Mouse (Mus musculus): ENCODE data around the gene Enthd1. TPM values are rescaled to one million over a fixed set of nuclear protein-coding genes. Genes with fewer than 3 reads are reported as not detected.

Gene Enthd1
- polyA plus RNA-seq, 1 experiment, result 0.09 TPM

DNA sequence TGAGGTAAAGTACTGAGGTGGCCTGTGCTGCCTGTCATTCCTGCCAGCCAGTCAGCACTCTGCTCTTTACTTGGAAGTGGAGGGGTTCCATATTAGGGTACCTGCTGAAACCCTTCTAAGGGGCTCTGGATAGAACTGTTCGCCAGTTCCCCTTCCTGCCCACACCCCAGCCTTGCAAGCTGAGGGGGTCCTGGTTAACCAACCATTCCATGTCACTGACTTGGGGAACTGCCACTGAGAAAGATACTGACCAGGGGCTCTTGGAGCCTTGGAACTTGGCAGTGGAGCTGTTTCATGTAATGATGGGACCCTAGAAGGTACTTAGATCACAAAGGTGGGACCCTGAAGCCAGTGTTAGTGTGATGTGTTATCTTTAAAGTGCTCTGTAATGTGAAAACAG, 5.3 kb upstream of the Enthd1 start:
- no peak overlapping the region for H3K4me3 ChIP-seq (ENCODE audit: control insufficient read depth, insufficient read depth, low read length)
- no peak for DNase-seq
- peak overlapping the region; percentile 85 for H3K27ac ChIP-seq (ENCODE audit: control insufficient read depth, insufficient read depth, low read length)
- TF ChIP-seq CTCF (IDR thresholded peaks at IDR 0.05; ENCODE audit: borderline replicate concordance, control insufficient read depth, extremely low read depth, insufficient read depth, low read length, poor library complexity), result no peak
- TF ChIP-seq POLR2A (IDR thresholded peaks at IDR 0.05; ENCODE audit: control insufficient read depth, extremely low read depth, insufficient read depth, low read length, poor library complexity), result no peak
- peaks cover 49% of the 10 kb centered on the region for H3K4me1 ChIP-seq (replicated peaks; ENCODE audit: control insufficient read depth, insufficient read depth, low read length)
- WGBS, result 68% methylated on average over 1 of the region's 1 CpGs
- H3K36me3 ChIP-seq (ENCODE audit: control insufficient read depth, insufficient read depth, low read length), result peaks cover 4% of the 10 kb centered on the region; the same call in 1 of the 2 replicates
- H3K27me3 ChIP-seq (ENCODE audit: control insufficient read depth, insufficient read depth, low read length), result no peaks in the 10 kb centered on the region

DNA sequence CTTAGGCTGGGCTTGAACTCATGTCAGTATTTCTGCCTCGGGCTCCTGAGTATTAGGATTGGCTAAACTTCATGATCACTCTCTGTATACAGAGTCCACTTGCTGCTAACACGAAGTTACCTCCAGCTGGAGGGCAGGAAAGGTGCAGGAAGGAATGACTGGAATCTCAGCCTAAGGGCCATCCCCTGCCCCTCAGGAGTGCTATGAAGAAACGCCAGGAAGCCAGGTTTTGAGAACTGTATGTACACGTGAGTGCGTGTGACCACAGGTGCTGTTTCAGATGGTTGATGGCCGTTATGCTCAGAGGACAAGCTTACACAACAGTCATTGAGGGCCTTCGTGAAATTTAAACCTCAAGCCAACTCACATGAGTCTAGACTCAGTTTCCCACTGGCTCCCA, 4.2 kb upstream of the Enthd1 start:
- Histone ChIP-seq H3K36me3 (ENCODE audit: control insufficient read depth, insufficient read depth, low read length) (no peaks in the 10 kb centered on the region), H3K27ac (ENCODE audit: control insufficient read depth, insufficient read depth, low read length) (no peak overlapping the region), H3K27me3 (ENCODE audit: control insufficient read depth, insufficient read depth, low read length) (no peaks in the 10 kb centered on the region), H3K4me3 (ENCODE audit: control insufficient read depth, insufficient read depth, low read length) (no peak overlapping the region), H3K4me1 (replicated peaks; ENCODE audit: control insufficient read depth, insufficient read depth, low read length) (peaks cover 48% of the 10 kb centered on the region)
- DNase-seq, result no peak
- WGBS, result 41% methylated on average over 7 of the region's 7 CpGs
- TF ChIP-seq CTCF (IDR thresholded peaks at IDR 0.05; ENCODE audit: borderline replicate concordance, control insufficient read depth, extremely low read depth, insufficient read depth, low read length, poor library complexity), result no peak
- TF ChIP-seq POLR2A (IDR thresholded peaks at IDR 0.05; ENCODE audit: control insufficient read depth, extremely low read depth, insufficient read depth, low read length, poor library complexity), result no peak

DNA sequence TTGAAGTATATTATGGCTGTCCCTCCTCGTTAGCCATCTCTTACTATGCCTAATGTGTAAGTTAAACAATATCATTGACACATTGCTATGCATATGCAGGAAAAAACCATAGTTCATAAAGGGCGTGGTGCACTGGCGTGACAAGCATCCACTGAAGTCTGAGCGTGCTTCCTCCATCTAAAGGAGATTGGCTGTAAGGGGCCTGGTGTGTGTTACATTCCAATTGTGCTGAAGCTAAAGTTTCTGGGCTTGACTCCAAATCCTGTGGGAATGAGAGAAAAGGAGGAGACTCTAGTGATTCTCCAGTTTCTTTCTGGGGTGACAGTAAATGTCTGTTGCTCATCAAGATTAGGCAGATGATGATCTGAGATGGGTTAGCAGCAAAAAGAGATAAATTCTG, 2.8 kb upstream of the Enthd1 start:
- H3K4me1 ChIP-seq (replicated peaks; ENCODE audit: control insufficient read depth, insufficient read depth, low read length), result peaks cover 48% of the 10 kb centered on the region
- WGBS, result 81% methylated on average over 4 of the region's 4 CpGs
- no peaks in the 10 kb centered on the region for H3K36me3 ChIP-seq (ENCODE audit: control insufficient read depth, insufficient read depth, low read length)
- peak overlapping the region; percentile 86 for H3K27ac ChIP-seq (ENCODE audit: control insufficient read depth, insufficient read depth, low read length)
- TF ChIP-seq CTCF (IDR thresholded peaks at IDR 0.05; ENCODE audit: borderline replicate concordance, control insufficient read depth, extremely low read depth, insufficient read depth, low read length, poor library complexity) (no peak), POLR2A (IDR thresholded peaks at IDR 0.05; ENCODE audit: control insufficient read depth, extremely low read depth, insufficient read depth, low read length, poor library complexity) (no peak)
- H3K27me3 ChIP-seq (ENCODE audit: control insufficient read depth, insufficient read depth, low read length), result no peaks in the 10 kb centered on the region
- H3K4me3 ChIP-seq (ENCODE audit: control insufficient read depth, insufficient read depth, low read length), result no peak overlapping the region
- no peak for DNase-seq

DNA sequence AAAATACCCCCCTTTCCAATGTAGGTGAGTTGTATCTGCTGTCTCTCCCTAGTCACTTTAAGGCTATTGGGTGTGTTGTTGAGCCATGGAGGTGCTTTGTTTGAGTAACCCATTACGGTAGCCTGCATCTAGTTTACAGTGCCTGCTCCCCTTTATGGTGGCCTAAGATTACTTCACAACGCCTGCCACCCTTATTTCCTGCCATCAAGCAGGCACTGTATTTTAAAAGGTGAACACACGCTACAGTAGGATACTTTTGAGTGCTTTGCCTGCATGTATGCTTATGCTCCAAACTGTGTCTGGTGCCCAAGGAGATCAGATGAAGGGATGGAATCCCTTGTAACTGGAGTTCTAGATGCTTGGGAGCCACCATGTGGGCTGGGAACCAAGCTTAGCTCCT, 2.2 kb upstream of the Enthd1 start:
- WGBS, result 21% methylated on average over 3 of the region's 3 CpGs
- DNase-seq, result peak; percentile 43

DNA sequence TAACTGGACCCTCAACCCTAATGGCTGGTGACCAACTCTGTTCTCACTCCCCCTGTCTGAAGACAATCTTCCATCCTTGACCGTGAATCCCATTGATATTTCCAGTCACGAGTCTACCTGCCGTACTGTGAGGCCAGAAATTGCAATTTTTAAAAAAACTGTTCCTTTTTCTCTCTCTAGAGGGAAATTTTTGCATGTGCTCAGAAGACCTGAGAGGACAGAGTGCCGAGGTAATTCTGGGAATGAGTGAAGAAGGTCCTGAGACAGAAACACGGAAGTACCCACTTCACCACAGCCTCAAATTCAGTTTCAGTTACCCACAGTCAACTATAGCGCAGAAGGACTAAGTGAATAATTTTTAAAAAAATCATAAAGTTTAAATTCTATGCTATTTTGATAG, 1.7 kb upstream of the Enthd1 start:
- TF ChIP-seq POLR2A (IDR thresholded peaks at IDR 0.05; ENCODE audit: control insufficient read depth, extremely low read depth, insufficient read depth, low read length, poor library complexity), result no peak
- no peak for TF ChIP-seq CTCF (IDR thresholded peaks at IDR 0.05; ENCODE audit: borderline replicate concordance, control insufficient read depth, extremely low read depth, insufficient read depth, low read length, poor library complexity)
- Histone ChIP-seq H3K4me3 (ENCODE audit: control insufficient read depth, insufficient read depth, low read length) (no peak overlapping the region), H3K27me3 (ENCODE audit: control insufficient read depth, insufficient read depth, low read length) (no peaks in the 10 kb centered on the region), H3K4me1 (replicated peaks; ENCODE audit: control insufficient read depth, insufficient read depth, low read length) (peaks cover 50% of the 10 kb centered on the region), H3K36me3 (ENCODE audit: control insufficient read depth, insufficient read depth, low read length) (no peaks in the 10 kb centered on the region), H3K27ac (ENCODE audit: control insufficient read depth, insufficient read depth, low read length) (no peak overlapping the region; the same call in 1 of the 2 replicates)
- no peak for DNase-seq
- 40% methylated on average over 6 of the region's 6 CpGs for WGBS

More for the DNA sequence above, 2.2 kb upstream of the Enthd1 start:
- Histone ChIP-seq H3K4me1 (replicated peaks; ENCODE audit: control insufficient read depth, insufficient read depth, low read length) (peaks cover 51% of the 10 kb centered on the region), H3K27me3 (ENCODE audit: control insufficient read depth, insufficient read depth, low read length) (no peaks in the 10 kb centered on the region), H3K27ac (ENCODE audit: control insufficient read depth, insufficient read depth, low read length) (peak overlapping the region; percentile 86), H3K4me3 (ENCODE audit: control insufficient read depth, insufficient read depth, low read length) (no peak overlapping the region), H3K36me3 (ENCODE audit: control insufficient read depth, insufficient read depth, low read length) (no peaks in the 10 kb centered on the region)
- no peak for TF ChIP-seq POLR2A (IDR thresholded peaks at IDR 0.05; ENCODE audit: control insufficient read depth, extremely low read depth, insufficient read depth, low read length, poor library complexity)
- no peak for TF ChIP-seq CTCF (IDR thresholded peaks at IDR 0.05; ENCODE audit: borderline replicate concordance, control insufficient read depth, extremely low read depth, insufficient read depth, low read length, poor library complexity)

DNA sequence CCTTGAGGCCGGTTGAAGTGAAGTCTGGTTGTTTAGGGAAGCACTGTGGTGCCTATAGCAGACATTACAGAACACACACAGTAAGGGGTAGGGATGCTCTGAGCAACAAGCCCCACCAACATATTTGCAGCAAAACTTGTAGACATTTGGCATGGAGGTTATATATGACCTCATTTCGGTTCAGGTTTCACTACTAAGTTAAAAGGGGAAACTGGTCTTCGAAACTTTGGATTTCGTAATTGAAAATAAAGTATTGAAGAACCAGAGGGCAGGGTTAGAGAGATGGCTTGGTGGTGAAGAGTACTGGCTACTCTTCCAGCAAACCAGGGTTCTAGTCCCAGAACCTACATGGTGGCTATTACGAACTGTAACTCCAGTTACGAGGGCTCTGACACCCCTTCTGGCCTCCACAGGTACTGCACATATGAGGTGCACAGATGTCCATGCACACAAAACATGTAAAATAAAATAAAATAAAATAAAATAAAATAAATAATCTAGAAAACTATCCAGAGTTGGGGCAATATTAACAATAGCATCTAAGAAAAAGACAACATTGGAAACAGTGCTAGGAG, 1.2 kb downstream of the Enthd1 start:
- H3K4me1 ChIP-seq (replicated peaks; ENCODE audit: control insufficient read depth, insufficient read depth, low read length), result peaks cover 40% of the 10 kb centered on the region
- no peak overlapping the region for H3K4me3 ChIP-seq (ENCODE audit: control insufficient read depth, insufficient read depth, low read length)
- no peak for TF ChIP-seq CTCF (IDR thresholded peaks at IDR 0.05; ENCODE audit: borderline replicate concordance, control insufficient read depth, extremely low read depth, insufficient read depth, low read length, poor library complexity)
- no peak for TF ChIP-seq POLR2A (IDR thresholded peaks at IDR 0.05; ENCODE audit: control insufficient read depth, extremely low read depth, insufficient read depth, low read length, poor library complexity)
- peak; percentile 60 for DNase-seq
- H3K27ac ChIP-seq (ENCODE audit: control insufficient read depth, insufficient read depth, low read length), result no peak overlapping the region
- no peaks in the 10 kb centered on the region for H3K36me3 ChIP-seq (ENCODE audit: control insufficient read depth, insufficient read depth, low read length)
- 83% methylated on average over 6 of the region's 6 CpGs for WGBS
- H3K27me3 ChIP-seq (ENCODE audit: control insufficient read depth, insufficient read depth, low read length), result no peaks in the 10 kb centered on the region

DNA sequence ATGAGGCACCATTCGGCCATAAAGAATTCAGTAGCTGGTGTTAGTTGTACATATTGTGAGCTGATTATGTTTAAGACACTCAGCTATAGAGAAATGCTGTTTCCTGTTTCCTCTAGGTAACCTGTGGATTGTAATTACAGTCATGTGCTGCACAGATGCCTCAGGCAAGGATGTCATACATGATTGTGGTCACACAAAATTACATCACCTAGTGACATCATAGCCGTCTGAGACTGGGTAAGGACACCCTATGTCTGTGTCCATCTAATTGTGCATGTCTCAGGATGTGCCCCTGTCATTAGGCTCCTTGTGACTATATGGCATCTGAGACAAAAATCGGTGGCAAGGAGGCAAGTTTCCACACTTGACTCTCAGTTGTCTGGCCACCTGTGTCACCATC, 2.5 kb downstream of the Enthd1 start:
- no peak overlapping the region for H3K27ac ChIP-seq (ENCODE audit: control insufficient read depth, insufficient read depth, low read length)
- no peak for DNase-seq
- no peak for TF ChIP-seq CTCF (IDR thresholded peaks at IDR 0.05; ENCODE audit: borderline replicate concordance, control insufficient read depth, extremely low read depth, insufficient read depth, low read length, poor library complexity)
- TF ChIP-seq POLR2A (IDR thresholded peaks at IDR 0.05; ENCODE audit: control insufficient read depth, extremely low read depth, insufficient read depth, low read length, poor library complexity), result no peak
- peaks cover 32% of the 10 kb centered on the region for H3K4me1 ChIP-seq (replicated peaks; ENCODE audit: control insufficient read depth, insufficient read depth, low read length)
- WGBS, result 77% methylated on average over 3 of the region's 3 CpGs
- no peaks in the 10 kb centered on the region for H3K36me3 ChIP-seq (ENCODE audit: control insufficient read depth, insufficient read depth, low read length)
- no peaks in the 10 kb centered on the region for H3K27me3 ChIP-seq (ENCODE audit: control insufficient read depth, insufficient read depth, low read length)
- H3K4me3 ChIP-seq (ENCODE audit: control insufficient read depth, insufficient read depth, low read length), result no peak overlapping the region
